Comparison of ENCODE assay signal across 26 mouse cellular contexts in the genomic region with DNA sequence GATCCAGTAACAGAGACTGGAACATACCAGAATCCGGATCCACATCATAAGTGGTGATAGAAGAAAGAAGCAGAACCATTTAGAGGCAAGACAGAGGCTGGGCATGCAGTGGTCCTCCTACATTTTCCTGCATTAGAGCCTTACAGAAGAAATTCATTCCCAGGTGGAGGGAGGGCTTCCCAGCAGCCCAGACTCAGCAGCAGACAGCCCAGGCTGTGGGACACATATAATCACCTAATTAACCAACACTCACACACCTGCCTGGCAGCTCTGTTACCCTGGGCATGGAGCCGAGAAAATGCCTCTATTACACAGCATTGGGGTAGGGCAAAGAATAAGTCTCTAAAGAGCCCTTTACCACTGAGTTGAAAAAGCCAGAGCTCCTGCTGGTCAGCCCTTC.
"Had no signal": no experiment of that assay in that cellular context is flagged by ENCODE, and none has a peak within 500 bp of the region (broad histone marks: within the 10 kb centered on the region; RNA-seq: fewer than 3 reads in every experiment).

No protein-coding gene starts in this region.

- H3K4me3 ChIP-seq: heart, embryonic 13.5 days; heart, embryonic 15.5 days; hindbrain, embryonic 13.5 days; hindbrain, embryonic 15.5 days; intestine, embryonic 15.5 days; kidney, embryonic 15.5 days; limb, embryonic 12.5 days; limb, embryonic 15.5 days; liver, embryonic 12.5 days had no signal

- H3K4me1 ChIP-seq: heart, embryonic 13.5 days; heart, embryonic 15.5 days; hindbrain, embryonic 13.5 days; hindbrain, embryonic 15.5 days; intestine, embryonic 15.5 days; kidney, embryonic 15.5 days; limb, embryonic 12.5 days; limb, embryonic 15.5 days; liver, embryonic 12.5 days had no signal

- H3K9ac ChIP-seq: heart, embryonic 13.5 days; heart, embryonic 15.5 days; hindbrain, embryonic 13.5 days; hindbrain, embryonic 15.5 days; intestine, embryonic 15.5 days; kidney, embryonic 15.5 days; limb, embryonic 12.5 days; limb, embryonic 15.5 days; liver, embryonic 12.5 days; liver, embryonic 14.5 days had no signal

- H3K9me3 ChIP-seq: heart, embryonic 13.5 days; heart, embryonic 15.5 days; hindbrain, embryonic 13.5 days; hindbrain, embryonic 15.5 days; intestine, embryonic 15.5 days; kidney, embryonic 15.5 days; limb, embryonic 12.5 days; limb, embryonic 15.5 days; liver, embryonic 12.5 days had no signal

- H3K27me3 ChIP-seq: heart, embryonic 13.5 days; heart, embryonic 15.5 days; hindbrain, embryonic 13.5 days; hindbrain, embryonic 15.5 days; intestine, embryonic 15.5 days; kidney, embryonic 15.5 days; limb, embryonic 12.5 days; limb, embryonic 15.5 days; liver, embryonic 12.5 days had no signal

- H3K27ac ChIP-seq: heart, embryonic 13.5 days; heart, embryonic 15.5 days; hindbrain, embryonic 13.5 days; hindbrain, embryonic 15.5 days; hindbrain, postnatal 0 days; intestine, embryonic 15.5 days; kidney, embryonic 15.5 days; kidney, postnatal 0 days; limb, embryonic 12.5 days; limb, embryonic 15.5 days; liver, embryonic 12.5 days; liver, embryonic 14.5 days had no signal

- DNase-seq: gastrocnemius, postnatal 14 days; gastrocnemius, postnatal 36 days; heart, adult 18-20 months; heart, postnatal 14 days; heart, postnatal 36 days; kidney, adult 11 months; kidney, adult 2 months; kidney, adult 9 months; kidney, postnatal 14 days; kidney, postnatal 36 days; layer of hippocampus, adult 9-11 months; layer of hippocampus, postnatal 36 days; left cerebral cortex, postnatal 4 days had no signal

- H3K36me3 ChIP-seq: heart, embryonic 13.5 days; heart, embryonic 15.5 days; hindbrain, embryonic 13.5 days; hindbrain, embryonic 15.5 days; intestine, embryonic 15.5 days; kidney, embryonic 15.5 days; limb, embryonic 12.5 days; limb, embryonic 15.5 days; liver, embryonic 12.5 days had no signal

- ATAC-seq: hindbrain, postnatal 0 days; intestine, embryonic 15.5 days; liver, embryonic 12.5 days had no signal

- H3K4me2 ChIP-seq: heart, embryonic 11.5 days; heart, embryonic 13.5 days; heart, embryonic 15.5 days; hindbrain, embryonic 13.5 days; hindbrain, embryonic 15.5 days; intestine, embryonic 15.5 days; kidney, embryonic 15.5 days; limb, embryonic 12.5 days; limb, embryonic 15.5 days; liver, embryonic 12.5 days had no signal
